Mouse (Mus musculus): ENCODE results near the gene Spink2.
"Not testable (repeated sequence)": the region's sequence is repeated elsewhere in the genome, so short reads cannot be mapped to it uniquely, and the experiment has no call there.

Gene Spink2

GRCm38 (mm10) chr5:77211236-77211635 is at the start of gene Spink2:
TSS of gene Spink2 (minus strand) at chr5:77211471.
- peak; percentile 77 to 83 for DNase-seq

- peak in 1 of 2 experiments; percentile 24 for DNase-seq
These were observed 48.9 kb upstream of the Spink2 start for GRCm38 (mm10) chr5:77260141-77260540.

GRCm38 (mm10) chr5:77259315-77259714 is 48.0 kb upstream of the Spink2 start:
- no peak for DNase-seq

- no peak for DNase-seq
These were observed 46.3 kb upstream of the Spink2 start for GRCm38 (mm10) chr5:77257603-77258002.

- DNase-seq = no peak
These were observed 43.1 kb upstream of the Spink2 start for GRCm38 (mm10) chr5:77254402-77254801.

- DNase-seq = no peak
These were observed 41.9 kb upstream of the Spink2 start for GRCm38 (mm10) chr5:77253154-77253553.

GRCm38 (mm10) chr5:77252115-77252827 is 41.0 kb upstream of the Spink2 start:
- no peak for DNase-seq

GRCm38 (mm10) chr5:77251656-77252055 is 40.4 kb upstream of the Spink2 start:
- DNase-seq = no peak

GRCm38 (mm10) chr5:77250083-77250482 is 38.8 kb upstream of the Spink2 start:
- no peak for DNase-seq

GRCm38 (mm10) chr5:77245787-77246671 is 34.8 kb upstream of the Spink2 start:
- DNase-seq = peak; percentile 31 to 47

- DNase-seq = no peak
These were observed 34.2 kb upstream of the Spink2 start for GRCm38 (mm10) chr5:77245463-77245786.

- no peak for DNase-seq
These were observed 33.2 kb upstream of the Spink2 start for GRCm38 (mm10) chr5:77244331-77244987.

- no peak for DNase-seq
These were observed 25.8 kb upstream of the Spink2 start for GRCm38 (mm10) chr5:77237104-77237503.

- DNase-seq = no peak
These were observed 23.6 kb upstream of the Spink2 start for GRCm38 (mm10) chr5:77234921-77235320.

GRCm38 (mm10) chr5:77231863-77232262 is 20.6 kb upstream of the Spink2 start:
- not testable (repeated sequence) for DNase-seq

- no peak for DNase-seq
These were observed 17.7 kb upstream of the Spink2 start for GRCm38 (mm10) chr5:77228986-77229385.

GRCm38 (mm10) chr5:77223043-77223975 is 12.0 kb upstream of the Spink2 start:
- DNase-seq = peak; percentile 16 to 32

GRCm38 (mm10) chr5:77217724-77218123 is 6.5 kb upstream of the Spink2 start:
- no peak for DNase-seq

GRCm38 (mm10) chr5:77217211-77217610 is 5.9 kb upstream of the Spink2 start:
- peak; percentile 84 to 86 for DNase-seq

GRCm38 (mm10) chr5:77206134-77206533 is 5.1 kb downstream of the Spink2 start:
- DNase-seq = peak in 1 of 2 experiments; percentile 13

- DNase-seq = no peak
These were observed 9.0 kb downstream of the Spink2 start for GRCm38 (mm10) chr5:77202238-77202637.

GRCm38 (mm10) chr5:77200695-77201094 is 10.6 kb downstream of the Spink2 start:
- DNase-seq = no peak
